Mouse (Mus musculus): ENCODE data around the gene Dock9. TPM values are rescaled to one million over a fixed set of nuclear protein-coding genes. Genes with fewer than 3 reads are reported as not detected.
A peak's percentile ranks its signal among the peaks of the same experiment; 100 is the strongest.

Gene Dock9
- polyA plus RNA-seq, 1 experiment from 2014 or later: 8.5 TPM

GRCm38 (mm10) chr14:121585906-121586765, 211.5 kb downstream of the Dock9 start:
- H3K4me1 ChIP-seq (ENCODE audit: control insufficient read depth, insufficient read depth, low read length): no peaks in the 10 kb centered on the region

GRCm38 (mm10) chr14:121579055-121579454, 218.6 kb downstream of the Dock9 start:
- WGBS: 41% methylated on average over 3 of the region's 3 CpGs
- Histone ChIP-seq H3K36me3 (ENCODE audit: control insufficient read depth, insufficient read depth, low read length) (no peaks in the 10 kb centered on the region), H3K4me3 (ENCODE audit: low read depth, low read length) (no peak overlapping the region), H3K9ac (ENCODE audit: low read length) (no peak overlapping the region), H3K4me2 (ENCODE audit: low read length) (no peak overlapping the region), H3K27ac (ENCODE audit: low read depth, low read length) (no peak overlapping the region), H3K9me3 (replicated peaks; ENCODE audit: control insufficient read depth, low read length) (no peaks in the 10 kb centered on the region), H3K4me1 (ENCODE audit: control insufficient read depth, insufficient read depth, low read length) (no peaks in the 10 kb centered on the region), H3K27me3 (replicated peaks; ENCODE audit: control insufficient read depth, insufficient read depth, low read length) (no peaks in the 10 kb centered on the region)
- DNase-seq (ENCODE audit: low spot score) (peak; percentile 64), ATAC-seq (no peak)

More at GRCm38 (mm10) chr14:121585906-121586765, 211.5 kb downstream of the Dock9 start:
- no peaks in the 10 kb centered on the region for H3K27me3 ChIP-seq (replicated peaks; ENCODE audit: control insufficient read depth, insufficient read depth, low read length)
- H3K4me3 ChIP-seq (ENCODE audit: low read depth, low read length): no peak overlapping the region
- 75% methylated on average over 21 of the region's 21 CpGs for WGBS
- H3K9me3 ChIP-seq (replicated peaks; ENCODE audit: control insufficient read depth, low read length): no peaks in the 10 kb centered on the region
- no peak for DNase-seq (ENCODE audit: low spot score)
- H3K4me2 ChIP-seq (ENCODE audit: low read length): no peak overlapping the region
- ATAC-seq: no peak; the same call in 1 of the 2 replicates
- no peaks in the 10 kb centered on the region for H3K36me3 ChIP-seq (ENCODE audit: control insufficient read depth, insufficient read depth, low read length)
- H3K27ac ChIP-seq (ENCODE audit: low read depth, low read length): no peak overlapping the region
- H3K9ac ChIP-seq (ENCODE audit: low read length): no peak overlapping the region

GRCm38 (mm10) chr14:121573391-121573790, 224.2 kb downstream of the Dock9 start:
- H3K4me2 ChIP-seq (ENCODE audit: low read length): no peak overlapping the region
- DNase-seq (ENCODE audit: low spot score) (no peak), ATAC-seq (no peak)
- H3K4me3 ChIP-seq (ENCODE audit: low read depth, low read length): no peak overlapping the region
- no peak overlapping the region for H3K27ac ChIP-seq (ENCODE audit: low read depth, low read length)
- WGBS: 95% methylated on average over 5 of the region's 5 CpGs
- no peaks in the 10 kb centered on the region for H3K9me3 ChIP-seq (replicated peaks; ENCODE audit: control insufficient read depth, low read length)
- H3K36me3 ChIP-seq (ENCODE audit: control insufficient read depth, insufficient read depth, low read length): no peaks in the 10 kb centered on the region
- no peaks in the 10 kb centered on the region for H3K4me1 ChIP-seq (ENCODE audit: control insufficient read depth, insufficient read depth, low read length)
- H3K9ac ChIP-seq (ENCODE audit: low read length): no peak overlapping the region
- no peaks in the 10 kb centered on the region for H3K27me3 ChIP-seq (replicated peaks; ENCODE audit: control insufficient read depth, insufficient read depth, low read length)

GRCm38 (mm10) chr14:121566794-121567201, 230.8 kb downstream of the Dock9 start:
- no peak overlapping the region for H3K27ac ChIP-seq (ENCODE audit: low read depth, low read length)

GRCm38 (mm10) chr14:121565930-121566329, 231.7 kb downstream of the Dock9 start:
- H3K4me2 ChIP-seq (ENCODE audit: low read length): no peak overlapping the region
- H3K27ac ChIP-seq (ENCODE audit: low read depth, low read length): no peak overlapping the region

More at GRCm38 (mm10) chr14:121566794-121567201, 230.8 kb downstream of the Dock9 start:
- WGBS: 14% methylated on average over 9 of the region's 9 CpGs
- ATAC-seq (peak; percentile 69), DNase-seq (ENCODE audit: low spot score) (peak; percentile 44)
- Histone ChIP-seq H3K4me1 (ENCODE audit: control insufficient read depth, insufficient read depth, low read length) (peaks cover 12% of the 10 kb centered on the region), H3K9me3 (replicated peaks; ENCODE audit: control insufficient read depth, low read length) (no peaks in the 10 kb centered on the region), H3K36me3 (ENCODE audit: control insufficient read depth, insufficient read depth, low read length) (no peaks in the 10 kb centered on the region), H3K4me2 (ENCODE audit: low read length) (no peak overlapping the region), H3K27me3 (replicated peaks; ENCODE audit: control insufficient read depth, insufficient read depth, low read length) (no peaks in the 10 kb centered on the region), H3K4me3 (ENCODE audit: low read depth, low read length) (no peak overlapping the region), H3K9ac (ENCODE audit: low read length) (peak overlapping the region; percentile 21; the same call in 1 of the 2 replicates)

GRCm38 (mm10) chr14:121564656-121565055, 233.0 kb downstream of the Dock9 start:
- Histone ChIP-seq H3K27me3 (replicated peaks; ENCODE audit: control insufficient read depth, insufficient read depth, low read length) (no peaks in the 10 kb centered on the region), H3K9me3 (replicated peaks; ENCODE audit: control insufficient read depth, low read length) (no peaks in the 10 kb centered on the region), H3K27ac (ENCODE audit: low read depth, low read length) (0 out of 2 replicates have a peak overlapping the region, but pooled peaks have one; percentile 16), H3K4me2 (ENCODE audit: low read length) (no peak overlapping the region), H3K4me1 (ENCODE audit: control insufficient read depth, insufficient read depth, low read length) (peaks cover 12% of the 10 kb centered on the region), H3K4me3 (ENCODE audit: low read depth, low read length) (no peak overlapping the region), H3K36me3 (ENCODE audit: control insufficient read depth, insufficient read depth, low read length) (no peaks in the 10 kb centered on the region), H3K9ac (ENCODE audit: low read length) (0 out of 2 replicates have a peak overlapping the region, but pooled peaks have one; percentile 3)
- 42% methylated on average over 7 of the region's 7 CpGs for WGBS
- DNase-seq (ENCODE audit: low spot score) (peak; percentile 71), ATAC-seq (peak; percentile 48; the same call in 1 of the 2 replicates)

More at GRCm38 (mm10) chr14:121565930-121566329, 231.7 kb downstream of the Dock9 start:
- WGBS: 48% methylated on average over 6 of the region's 6 CpGs
- Histone ChIP-seq H3K9me3 (replicated peaks; ENCODE audit: control insufficient read depth, low read length) (no peaks in the 10 kb centered on the region), H3K4me1 (ENCODE audit: control insufficient read depth, insufficient read depth, low read length) (peaks cover 12% of the 10 kb centered on the region), H3K9ac (ENCODE audit: low read length) (no peak overlapping the region; the same call in 1 of the 2 replicates), H3K4me3 (ENCODE audit: low read depth, low read length) (no peak overlapping the region), H3K36me3 (ENCODE audit: control insufficient read depth, insufficient read depth, low read length) (no peaks in the 10 kb centered on the region), H3K27me3 (replicated peaks; ENCODE audit: control insufficient read depth, insufficient read depth, low read length) (no peaks in the 10 kb centered on the region)
- DNase-seq (ENCODE audit: low spot score) (no peak), ATAC-seq (no peak)

- H3K36me3 ChIP-seq (ENCODE audit: control insufficient read depth, insufficient read depth, low read length): no peaks in the 10 kb centered on the region
- H3K27ac ChIP-seq (ENCODE audit: low read depth, low read length): no peak overlapping the region
- H3K9ac ChIP-seq (ENCODE audit: low read length): no peak overlapping the region
- WGBS: 80% methylated on average over 4 of the region's 4 CpGs
- H3K9me3 ChIP-seq (replicated peaks; ENCODE audit: control insufficient read depth, low read length): no peaks in the 10 kb centered on the region
- H3K4me3 ChIP-seq (ENCODE audit: low read depth, low read length): no peak overlapping the region
- DNase-seq (ENCODE audit: low spot score): no peak
- H3K4me1 ChIP-seq (ENCODE audit: control insufficient read depth, insufficient read depth, low read length): peaks cover 12% of the 10 kb centered on the region
- H3K4me2 ChIP-seq (ENCODE audit: low read length): no peak overlapping the region
- no peak for ATAC-seq
- H3K27me3 ChIP-seq (replicated peaks; ENCODE audit: control insufficient read depth, insufficient read depth, low read length): no peaks in the 10 kb centered on the region
These were observed 233.7 kb downstream of the Dock9 start for GRCm38 (mm10) chr14:121563954-121564353.

GRCm38 (mm10) chr14:121559026-121559425, 238.6 kb downstream of the Dock9 start:
- H3K4me2 ChIP-seq (ENCODE audit: low read length): no peak overlapping the region
- WGBS: 66% methylated on average over 13 of the region's 13 CpGs
- no peaks in the 10 kb centered on the region for H3K4me1 ChIP-seq (ENCODE audit: control insufficient read depth, insufficient read depth, low read length)
- no peaks in the 10 kb centered on the region for H3K27me3 ChIP-seq (replicated peaks; ENCODE audit: control insufficient read depth, insufficient read depth, low read length)
- no peak for ATAC-seq
- H3K36me3 ChIP-seq (ENCODE audit: control insufficient read depth, insufficient read depth, low read length): no peaks in the 10 kb centered on the region
- DNase-seq (ENCODE audit: low spot score): no peak
- no peak overlapping the region for H3K9ac ChIP-seq (ENCODE audit: low read length)
- no peak overlapping the region for H3K27ac ChIP-seq (ENCODE audit: low read depth, low read length)
- no peak overlapping the region for H3K4me3 ChIP-seq (ENCODE audit: low read depth, low read length)
- no peaks in the 10 kb centered on the region for H3K9me3 ChIP-seq (replicated peaks; ENCODE audit: control insufficient read depth, low read length)

Measured in forebrain, embryonic 14.5 days (tissue).